Mouse (Mus musculus): ENCODE data around the gene Zic5. TPM values are rescaled to one million over a fixed set of nuclear protein-coding genes. Genes with fewer than 3 reads are reported as not detected.

Zic5 gene
- polyA plus RNA-seq, 1 experiment from 2014 or later, result 4.1 TPM

- peak overlapping the region; percentile 48; the same call in 1 of the 2 replicates for H3K4me3 ChIP-seq (ENCODE audit: low read depth, low read length)
- DNase-seq (ENCODE audit: low spot score) (peak; percentile 3), ATAC-seq (replicated peaks; ENCODE audit: insufficient number of reproducible peaks, low FRiP score, low TSS enrichment, low read depth) (no peak)
- H3K27me3 ChIP-seq (ENCODE audit: control insufficient read depth, insufficient read depth, low read length), result peaks cover 54% of the 10 kb centered on the region
- H3K9me3 ChIP-seq (replicated peaks; ENCODE audit: control insufficient read depth, low read length), result no peaks in the 10 kb centered on the region
- no peak overlapping the region for H3K9ac ChIP-seq (replicated peaks; ENCODE audit: low read length)
- no peaks in the 10 kb centered on the region for H3K36me3 ChIP-seq (replicated peaks; ENCODE audit: control insufficient read depth, insufficient read depth, low read depth, low read length)
- WGBS, result 0% methylated on average over 17 of the region's 17 CpGs
- H3K4me2 ChIP-seq (ENCODE audit: low read depth, low read length), result no peak overlapping the region; the same call in 1 of the 2 replicates
- no peak overlapping the region for H3K27ac ChIP-seq (replicated peaks; ENCODE audit: low read depth, low read length)
- peaks cover 6% of the 10 kb centered on the region for H3K4me1 ChIP-seq (ENCODE audit: control insufficient read depth, insufficient read depth, low read length)
These were observed 7.8 kb upstream of the Zic5 start for GRCm38 (mm10) chr14:122473211-122473751.

DNA sequence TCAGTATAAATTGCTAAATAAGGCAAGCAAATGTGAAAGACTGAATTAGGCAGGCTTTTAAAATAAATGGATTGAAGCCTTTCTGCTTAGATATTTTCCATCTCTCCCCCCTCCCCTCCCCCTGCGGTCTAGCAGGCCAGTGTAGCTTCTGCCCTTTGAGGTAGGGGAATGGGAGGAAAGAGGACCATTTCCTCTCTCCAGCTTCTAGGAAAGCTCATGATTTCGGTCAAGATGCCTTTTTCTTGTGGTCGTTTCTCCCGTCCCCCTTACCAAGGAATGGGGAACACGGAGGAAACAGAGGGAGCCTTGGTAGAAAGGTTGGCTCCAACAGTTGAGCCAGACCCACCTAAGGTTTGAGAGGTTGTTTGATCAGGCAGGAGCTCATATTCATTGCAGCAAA, 7.2 kb upstream of the Zic5 start:
- H3K27me3 ChIP-seq (ENCODE audit: control insufficient read depth, insufficient read depth, low read length), result peaks cover 60% of the 10 kb centered on the region

DNA sequence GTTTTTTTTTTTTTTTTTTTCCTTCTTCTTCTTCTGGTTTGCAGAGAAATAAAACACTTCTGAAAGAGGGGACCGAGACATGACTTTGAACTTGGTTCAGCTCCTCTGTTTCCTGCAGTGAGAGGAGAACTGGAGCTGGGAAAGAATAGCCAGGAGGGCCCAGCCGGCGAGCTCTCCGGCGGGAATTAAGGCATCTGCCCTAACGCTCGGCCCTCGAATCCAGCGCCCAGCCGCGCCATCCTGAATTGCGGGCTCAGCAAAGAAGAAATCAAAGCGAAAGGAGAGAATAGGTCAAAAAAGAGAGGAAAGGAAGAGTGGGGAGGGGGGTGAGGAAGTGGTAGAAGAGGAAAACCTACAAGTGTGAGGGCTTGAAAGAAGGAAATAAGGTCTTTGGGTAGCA, 6.7 kb upstream of the Zic5 start:
- H3K4me3 ChIP-seq (ENCODE audit: low read depth, low read length), result no peak overlapping the region
- DNase-seq (ENCODE audit: low spot score) (peak; percentile 37), ATAC-seq (replicated peaks; ENCODE audit: insufficient number of reproducible peaks, low FRiP score, low TSS enrichment, low read depth) (no peak)
- H3K9me3 ChIP-seq (replicated peaks; ENCODE audit: control insufficient read depth, low read length), result no peaks in the 10 kb centered on the region
- H3K36me3 ChIP-seq (replicated peaks; ENCODE audit: control insufficient read depth, insufficient read depth, low read depth, low read length), result no peaks in the 10 kb centered on the region
- peaks cover 60% of the 10 kb centered on the region for H3K27me3 ChIP-seq (ENCODE audit: control insufficient read depth, insufficient read depth, low read length)
- H3K9ac ChIP-seq (replicated peaks; ENCODE audit: low read length), result no peak overlapping the region
- no peak overlapping the region for H3K4me2 ChIP-seq (ENCODE audit: low read depth, low read length)
- H3K27ac ChIP-seq (replicated peaks; ENCODE audit: low read depth, low read length), result no peak overlapping the region
- peaks cover 6% of the 10 kb centered on the region for H3K4me1 ChIP-seq (ENCODE audit: control insufficient read depth, insufficient read depth, low read length)
- under 1% methylated on average over 13 of the region's 13 CpGs for WGBS

More for the DNA sequence above, 7.2 kb upstream of the Zic5 start:
- Histone ChIP-seq H3K4me1 (ENCODE audit: control insufficient read depth, insufficient read depth, low read length) (peaks cover 6% of the 10 kb centered on the region), H3K9ac (replicated peaks; ENCODE audit: low read length) (no peak overlapping the region), H3K4me2 (ENCODE audit: low read depth, low read length) (no peak overlapping the region), H3K9me3 (replicated peaks; ENCODE audit: control insufficient read depth, low read length) (no peaks in the 10 kb centered on the region), H3K4me3 (ENCODE audit: low read depth, low read length) (no peak overlapping the region), H3K27ac (replicated peaks; ENCODE audit: low read depth, low read length) (no peak overlapping the region), H3K36me3 (replicated peaks; ENCODE audit: control insufficient read depth, insufficient read depth, low read depth, low read length) (no peaks in the 10 kb centered on the region)
- 3% methylated on average over 5 of the region's 5 CpGs for WGBS
- peak; percentile 16 for DNase-seq (ENCODE audit: low spot score)
- no peak for ATAC-seq (replicated peaks; ENCODE audit: insufficient number of reproducible peaks, low FRiP score, low TSS enrichment, low read depth)

GRCm38 (mm10) chr14:122471449-122472085, 6.1 kb upstream of the Zic5 start:
- no peaks in the 10 kb centered on the region for H3K9me3 ChIP-seq (replicated peaks; ENCODE audit: control insufficient read depth, low read length)
- no peak overlapping the region for H3K27ac ChIP-seq (replicated peaks; ENCODE audit: low read depth, low read length)
- no peak overlapping the region for H3K9ac ChIP-seq (replicated peaks; ENCODE audit: low read length)
- no peaks in the 10 kb centered on the region for H3K36me3 ChIP-seq (replicated peaks; ENCODE audit: control insufficient read depth, insufficient read depth, low read depth, low read length)
- DNase-seq (ENCODE audit: low spot score) (no peak), ATAC-seq (replicated peaks; ENCODE audit: insufficient number of reproducible peaks, low FRiP score, low TSS enrichment, low read depth) (no peak)
- no peak overlapping the region for H3K4me3 ChIP-seq (ENCODE audit: low read depth, low read length)
- H3K27me3 ChIP-seq (ENCODE audit: control insufficient read depth, insufficient read depth, low read length), result peaks cover 64% of the 10 kb centered on the region
- peaks cover 6% of the 10 kb centered on the region for H3K4me1 ChIP-seq (ENCODE audit: control insufficient read depth, insufficient read depth, low read length)
- H3K4me2 ChIP-seq (ENCODE audit: low read depth, low read length), result no peak overlapping the region
- WGBS, result 10% methylated on average over 31 of the region's 31 CpGs

DNA sequence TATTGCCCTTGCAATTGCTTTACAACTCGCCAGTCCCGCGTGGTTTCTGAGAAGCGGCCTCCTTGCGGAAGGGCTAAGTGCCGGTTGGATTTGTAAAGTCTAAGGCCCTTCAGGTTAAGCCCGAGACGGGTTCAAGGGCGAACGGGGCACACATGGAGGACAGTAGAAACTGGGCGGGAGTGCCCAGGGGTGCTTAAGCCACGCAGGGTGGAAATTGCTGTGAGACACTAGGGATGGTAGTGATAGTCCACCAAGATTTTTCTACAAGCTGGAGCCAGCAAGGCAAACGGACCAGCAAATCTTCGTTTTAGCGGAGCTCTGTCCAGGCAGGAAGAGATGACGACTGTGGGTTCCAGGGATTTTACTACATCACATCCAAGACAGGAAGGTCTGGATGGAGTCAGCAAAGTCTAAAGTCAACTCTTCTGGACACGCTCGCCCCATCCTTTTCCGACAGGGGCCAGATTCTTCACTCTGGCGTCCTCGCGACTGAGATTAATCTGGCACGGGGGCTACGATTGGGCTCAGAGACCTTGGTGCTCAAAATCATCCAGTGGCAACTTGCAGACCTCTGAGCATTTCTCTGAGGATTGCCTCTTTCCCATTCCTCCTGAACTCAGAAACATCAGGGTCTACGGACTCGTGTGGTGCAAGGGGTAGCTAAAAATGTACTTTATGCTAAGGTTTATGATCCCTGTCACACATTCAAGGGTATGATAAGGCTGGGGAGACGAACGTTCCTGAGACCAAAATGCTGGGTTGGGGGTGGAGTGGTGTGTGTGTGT, 3.7 kb upstream of the Zic5 start:
- Histone ChIP-seq H3K4me2 (ENCODE audit: low read depth, low read length) (no peak overlapping the region), H3K9me3 (replicated peaks; ENCODE audit: control insufficient read depth, low read length) (no peaks in the 10 kb centered on the region), H3K36me3 (replicated peaks; ENCODE audit: control insufficient read depth, insufficient read depth, low read depth, low read length) (no peaks in the 10 kb centered on the region), H3K4me3 (ENCODE audit: low read depth, low read length) (no peak overlapping the region), H3K27ac (replicated peaks; ENCODE audit: low read depth, low read length) (no peak overlapping the region), H3K27me3 (ENCODE audit: control insufficient read depth, insufficient read depth, low read length) (peaks cover 60% of the 10 kb centered on the region), H3K9ac (replicated peaks; ENCODE audit: low read length) (no peak overlapping the region; the same call in 1 of the 2 replicates), H3K4me1 (ENCODE audit: control insufficient read depth, insufficient read depth, low read length) (peaks cover 7% of the 10 kb centered on the region)
- DNase-seq (ENCODE audit: low spot score), result peak; percentile 43
- 2% methylated on average over 28 of the region's 28 CpGs for WGBS
- no peak for ATAC-seq (replicated peaks; ENCODE audit: insufficient number of reproducible peaks, low FRiP score, low TSS enrichment, low read depth)

DNA sequence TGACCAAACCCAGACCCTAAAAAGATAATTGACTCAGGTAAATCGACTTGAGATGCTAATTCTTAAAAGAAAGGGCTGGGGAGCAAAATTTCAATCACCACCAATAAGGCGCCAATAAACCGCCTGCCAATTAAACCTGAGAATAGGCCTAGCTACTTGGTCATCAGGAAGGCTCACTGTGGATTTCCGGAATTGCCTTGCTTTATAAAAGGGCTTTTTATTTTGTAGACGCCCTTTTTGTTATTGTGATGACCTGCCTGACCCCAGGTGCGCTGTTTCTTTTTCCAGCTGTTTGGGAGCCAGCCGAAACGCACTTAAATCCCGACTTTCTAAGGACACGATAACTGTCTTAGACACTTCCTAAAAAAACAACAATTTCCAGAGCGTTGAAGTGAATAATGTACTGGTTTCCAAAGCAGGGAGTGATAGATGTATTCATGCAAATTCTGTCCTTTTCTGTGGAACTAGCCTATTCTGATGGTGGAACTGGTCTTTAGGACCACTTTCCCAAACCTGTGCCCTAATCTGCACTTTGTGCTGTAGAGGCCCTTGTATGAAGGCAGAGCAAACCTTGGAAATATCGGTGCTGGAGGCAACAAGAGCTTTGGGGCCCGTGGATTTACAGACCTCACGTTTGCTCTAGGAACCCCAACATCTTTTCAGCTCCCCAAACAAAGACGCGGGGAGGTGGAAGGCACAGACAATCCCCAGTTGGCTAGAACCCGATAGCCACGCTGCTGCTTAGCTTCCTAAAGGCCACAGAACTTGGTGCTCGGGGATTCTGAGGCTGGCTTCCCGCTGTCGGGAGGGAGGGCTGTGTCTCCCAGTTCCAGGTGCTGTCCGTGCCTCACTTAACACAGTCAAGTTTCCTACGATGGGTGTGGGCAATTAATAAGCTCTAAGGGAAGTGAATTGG, 2.7 kb upstream of the Zic5 start:
- Histone ChIP-seq H3K27me3 (ENCODE audit: control insufficient read depth, insufficient read depth, low read length) (peaks cover 59% of the 10 kb centered on the region), H3K36me3 (replicated peaks; ENCODE audit: control insufficient read depth, insufficient read depth, low read depth, low read length) (no peaks in the 10 kb centered on the region), H3K4me2 (ENCODE audit: low read depth, low read length) (no peak overlapping the region; the same call in 1 of the 2 replicates), H3K4me1 (ENCODE audit: control insufficient read depth, insufficient read depth, low read length) (peaks cover 10% of the 10 kb centered on the region), H3K4me3 (ENCODE audit: low read depth, low read length) (no peak overlapping the region), H3K9ac (replicated peaks; ENCODE audit: low read length) (no peak overlapping the region), H3K9me3 (replicated peaks; ENCODE audit: control insufficient read depth, low read length) (no peaks in the 10 kb centered on the region), H3K27ac (replicated peaks; ENCODE audit: low read depth, low read length) (no peak overlapping the region)
- DNase-seq (ENCODE audit: low spot score) (peak; percentile 36), ATAC-seq (replicated peaks; ENCODE audit: insufficient number of reproducible peaks, low FRiP score, low TSS enrichment, low read depth) (no peak)
- WGBS, result 5% methylated on average over 23 of the region's 23 CpGs

DNA sequence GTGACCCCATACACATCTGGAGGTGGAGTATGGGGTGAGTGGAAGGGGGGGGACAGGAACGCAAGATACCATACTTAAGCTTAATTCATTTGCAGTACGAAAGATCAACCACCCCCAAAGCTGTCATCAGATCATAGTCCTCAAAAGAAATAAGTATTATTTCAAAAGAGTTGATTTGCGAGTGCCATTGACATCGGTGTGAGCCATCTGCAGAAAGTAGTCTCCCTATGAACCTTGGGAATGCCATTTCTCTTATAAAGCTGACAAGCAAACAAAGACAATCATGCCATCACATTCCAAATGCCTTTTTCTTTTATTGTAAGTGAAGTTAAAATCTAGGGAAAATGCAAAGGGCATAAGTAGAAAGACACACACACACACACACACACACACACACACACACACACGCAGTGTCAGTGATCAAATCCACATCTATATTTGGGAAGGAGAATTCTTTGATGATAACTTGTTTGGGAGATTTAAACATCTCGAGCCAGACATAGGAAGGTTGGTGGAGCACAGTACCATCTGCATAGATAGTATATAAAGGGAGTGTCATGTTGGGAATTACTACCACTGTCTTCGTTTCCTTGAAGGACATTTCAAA, 1.4 kb upstream of the Zic5 start:
- no peak overlapping the region for H3K9ac ChIP-seq (replicated peaks; ENCODE audit: low read length)
- WGBS, result 57% methylated on average over 7 of the region's 7 CpGs
- DNase-seq (ENCODE audit: low spot score) (no peak), ATAC-seq (replicated peaks; ENCODE audit: insufficient number of reproducible peaks, low FRiP score, low TSS enrichment, low read depth) (no peak)
- H3K4me1 ChIP-seq (ENCODE audit: control insufficient read depth, insufficient read depth, low read length), result peaks cover 11% of the 10 kb centered on the region
- no peak overlapping the region for H3K4me2 ChIP-seq (ENCODE audit: low read depth, low read length)
- H3K27me3 ChIP-seq (ENCODE audit: control insufficient read depth, insufficient read depth, low read length), result peaks cover 70% of the 10 kb centered on the region
- no peaks in the 10 kb centered on the region for H3K9me3 ChIP-seq (replicated peaks; ENCODE audit: control insufficient read depth, low read length)
- no peak overlapping the region for H3K27ac ChIP-seq (replicated peaks; ENCODE audit: low read depth, low read length)
- H3K36me3 ChIP-seq (replicated peaks; ENCODE audit: control insufficient read depth, insufficient read depth, low read depth, low read length), result no peaks in the 10 kb centered on the region
- H3K4me3 ChIP-seq (ENCODE audit: low read depth, low read length), result no peak overlapping the region
